Mouse (Mus musculus) neural tube, embryonic 11.5 days (tissue): Measurements from ENCODE around the gene Amigo3. TPM values are rescaled to one million over a fixed set of nuclear protein-coding genes. Genes with fewer than 3 reads are reported as not detected.

Experiments used
- ATAC-seq: fragments of 200-750 bp; cut with Nextera tagmentation; 2 replicates; pipeline ENCODE4 v1.8.0; 2017; ENCODE audit warnings: moderate number of reproducible peaks, mild to moderate bottlenecking, moderate TSS enrichment, moderate library complexity; ENCODE audit not compliant: insufficient read depth, low FRiP score, low TSS enrichment
- DNase-seq: peaks from one replicate; pipeline ENCODE4 v3.0.0-alpha.2; 2015; ENCODE audit warnings: low spot score
- H3K27ac ChIP-seq: fragments of 300-500 bp; sonication (generic); 2 replicates; pipeline ENCODE4 v1.5.1; 2014; ENCODE audit warnings: low read depth, mild to moderate bottlenecking, low read length
- H3K27me3 ChIP-seq: fragments of 300-500 bp; sonication (generic); 2 replicates; pipeline ENCODE4 v1.6.1; 2014; ENCODE audit warnings: mild to moderate bottlenecking, low read length, mixed read lengths; ENCODE audit not compliant: control insufficient read depth, insufficient read depth
- H3K36me3 ChIP-seq: fragments of 300-500 bp; sonication (generic); 2 replicates; pipeline ENCODE4 v1.6.1; 2014; ENCODE audit warnings: mild to moderate bottlenecking, low read length, moderate library complexity, mixed read lengths; ENCODE audit not compliant: control insufficient read depth, insufficient read depth
- H3K4me1 ChIP-seq: fragments of 300-500 bp; sonication (generic); 2 replicates; pipeline ENCODE4 v1.6.1; 2014; ENCODE audit warnings: low read length, mixed read lengths; ENCODE audit not compliant: control insufficient read depth, insufficient read depth
- H3K4me2 ChIP-seq: fragments of 300-500 bp; sonication (generic); 2 replicates; pipeline ENCODE4 v1.6.1; 2014; ENCODE audit warnings: low read depth, mild to moderate bottlenecking, moderate library complexity
- H3K4me3 ChIP-seq: fragments of 300-500 bp; sonication (generic); 2 replicates; pipeline ENCODE4 v1.5.1; 2014; ENCODE audit warnings: low read depth, low read length
- H3K9ac ChIP-seq: fragments of 300-500 bp; sonication (generic); 2 replicates; pipeline ENCODE4 v1.6.1; 2014; ENCODE audit warnings: mild to moderate bottlenecking, low read length
- H3K9me3 ChIP-seq: fragments of 300-500 bp; sonication (generic); 2 replicates; pipeline ENCODE4 v1.6.1; 2016; ENCODE audit warnings: low read length; ENCODE audit not compliant: control insufficient read depth
- WGBS: fragments of 180-500 bp; shearing (Covaris S2); extraction: QIAGEN DNeasy Blood & Tissue Kit; methylation state at CpG from one replicate; pipeline ENCODE4 v1.1.7; 2014; 5-methylcytosine and 5-hydroxymethylcytosine counted together
- polyA plus RNA-seq: library from polyadenylated mRNA; unstranded; fragments of >200 nt; fragmentation: Nextera tagmentation; extraction: Ambion mirVana; gene quantifications from 2 replicates; pipeline ENCODE4 v1.2.1, GENCODE M21; 2014

Amigo3 gene
- polyA plus RNA-seq, 1 experiment from 2014 or later = 2.7 TPM

DNA sequence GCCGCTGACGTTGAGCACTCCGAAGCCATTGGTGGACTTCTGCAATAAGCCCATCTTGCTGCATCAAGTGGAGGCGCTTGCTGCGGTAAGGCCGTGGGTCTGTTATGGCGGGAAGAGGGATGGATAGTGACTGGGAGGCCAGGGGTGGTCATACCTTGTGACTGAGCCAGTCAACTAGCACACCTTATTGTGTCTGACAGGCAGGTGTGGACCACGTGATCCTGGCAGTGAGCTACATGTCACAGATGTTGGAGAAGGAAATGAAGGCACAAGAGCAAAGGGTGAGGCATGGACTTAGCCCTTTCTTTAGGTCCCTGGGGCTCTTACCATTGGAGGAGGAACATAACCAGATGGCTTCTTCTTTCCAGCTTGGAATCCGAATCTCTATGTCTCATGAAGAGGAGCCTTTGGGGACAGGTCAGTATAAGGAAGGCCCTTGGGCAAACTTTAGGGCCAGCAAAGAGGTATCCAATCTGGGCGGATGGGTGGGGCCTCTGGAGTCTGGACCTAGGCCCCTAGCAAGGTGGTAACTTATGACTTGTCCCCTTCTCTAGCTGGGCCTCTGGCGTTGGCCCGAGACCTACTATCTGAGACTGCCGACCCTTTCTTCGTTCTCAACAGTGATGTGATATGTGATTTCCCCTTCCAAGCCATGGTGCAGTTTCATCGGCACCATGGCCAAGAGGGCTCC is 3.3 kb upstream of the Amigo3 start:
- Histone ChIP-seq H3K4me1 (peaks cover 13% of the 10 kb centered on the region), H3K4me2 (peak overlapping the region; percentile 83), H3K27ac (no peak overlapping the region), H3K9me3 (no peaks in the 10 kb centered on the region), H3K27me3 (no peaks in the 10 kb centered on the region), H3K9ac (peak overlapping the region; percentile 72), H3K36me3 (peaks cover 25% of the 10 kb centered on the region), H3K4me3 (peak overlapping the region; percentile 68)
- ATAC-seq = peak; percentile 13; the same call in 1 of the 2 replicates
- 40% methylated on average over 15 of the region's 15 CpGs for whole genome bisulfite sequencing
- no peak for DNase-seq

DNA sequence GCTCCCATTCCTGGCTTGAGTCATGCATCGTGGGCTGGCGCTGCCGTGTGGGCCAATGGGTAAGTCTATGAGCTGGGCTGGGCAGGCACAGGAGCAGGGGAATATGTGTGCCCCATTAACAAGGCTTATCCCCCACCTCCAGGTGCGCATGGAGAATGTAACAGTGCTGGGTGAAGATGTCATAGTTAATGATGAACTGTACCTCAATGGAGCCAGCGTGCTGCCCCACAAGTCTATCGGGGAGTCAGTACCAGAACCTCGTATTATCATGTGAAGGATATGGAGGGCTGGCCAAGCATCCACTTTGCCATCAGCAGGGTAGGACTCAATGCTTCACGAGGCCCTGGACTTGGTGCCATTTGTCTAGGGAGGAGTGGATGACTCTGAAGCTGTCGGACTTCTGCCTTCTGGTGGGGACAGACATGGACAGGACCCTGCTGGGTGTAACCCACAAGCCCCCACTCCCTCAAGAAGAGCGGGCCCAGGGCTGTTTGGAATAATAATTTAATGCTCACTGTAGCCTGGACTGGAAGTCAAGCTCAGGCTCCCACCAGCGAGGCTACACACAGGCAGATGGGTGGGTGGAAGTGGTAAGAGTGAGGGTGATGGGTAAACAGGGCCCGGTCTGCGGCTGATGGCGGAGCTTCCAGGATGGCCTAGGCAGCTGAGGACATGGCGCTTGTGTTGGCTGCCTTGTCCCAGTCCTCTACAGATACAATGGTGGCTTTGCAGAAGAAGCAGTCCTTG is 1.6 kb upstream of the Amigo3 start:
- peaks cover 13% of the 10 kb centered on the region for H3K4me1 ChIP-seq
- no peak overlapping the region for H3K27ac ChIP-seq
- no peak overlapping the region for H3K9ac ChIP-seq
- H3K36me3 ChIP-seq = peaks cover 14% of the 10 kb centered on the region
- H3K4me3 ChIP-seq = no peak overlapping the region
- 93% methylated on average over 15 of the region's 15 CpGs for WGBS
- H3K4me2 ChIP-seq = no peak overlapping the region
- DNase-seq (no peak), ATAC-seq (no peak)
- no peaks in the 10 kb centered on the region for H3K27me3 ChIP-seq
- no peaks in the 10 kb centered on the region for H3K9me3 ChIP-seq

DNA sequence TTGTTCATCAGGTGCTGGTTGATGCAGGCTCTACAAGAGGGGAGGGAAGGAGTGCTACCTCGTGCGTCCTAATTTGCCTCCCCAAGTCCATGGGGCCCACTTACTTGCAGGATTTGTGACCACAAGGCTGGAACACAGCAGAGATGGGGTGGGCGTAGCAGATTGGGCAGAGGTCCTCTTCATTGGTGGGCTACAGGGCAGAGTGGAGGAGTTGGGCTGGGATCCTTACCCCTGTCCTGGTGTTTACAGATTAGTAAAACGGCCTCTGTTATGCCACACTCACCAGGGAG is 1.1 kb upstream of the Amigo3 start:
- no peaks in the 10 kb centered on the region for H3K9me3 ChIP-seq
- H3K4me2 ChIP-seq = no peak overlapping the region
- H3K9ac ChIP-seq = no peak overlapping the region
- ATAC-seq = no peak
- no peak overlapping the region for H3K4me3 ChIP-seq
- no peaks in the 10 kb centered on the region for H3K27me3 ChIP-seq
- peaks cover 11% of the 10 kb centered on the region for H3K36me3 ChIP-seq
- H3K27ac ChIP-seq = no peak overlapping the region
- H3K4me1 ChIP-seq = peaks cover 13% of the 10 kb centered on the region
- DNase-seq = no peak
- 92% methylated on average over 4 of the region's 4 CpGs for WGBS

DNA sequence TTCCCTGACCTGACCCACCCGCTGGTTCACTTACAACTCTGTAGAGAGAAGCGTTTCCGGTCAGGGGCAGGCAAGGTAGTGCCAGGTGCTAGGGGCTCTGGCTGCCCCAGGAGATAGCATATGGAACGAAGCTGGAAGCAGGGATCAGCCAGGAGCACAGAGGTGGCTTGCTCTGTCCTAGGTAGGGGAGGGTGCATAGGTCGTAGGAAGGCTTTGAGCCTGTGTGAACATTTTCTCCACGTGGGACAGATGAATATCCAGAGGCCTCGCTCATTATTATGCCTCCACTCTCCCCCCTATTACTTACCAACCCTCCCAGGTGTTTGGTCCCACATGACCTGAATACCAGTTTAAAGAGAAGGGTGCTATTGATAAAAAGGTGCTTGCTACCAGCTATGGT is 548 bp upstream of the Amigo3 start:
- Histone ChIP-seq H3K9me3 (no peaks in the 10 kb centered on the region), H3K4me2 (no peak overlapping the region), H3K9ac (no peak overlapping the region), H3K27me3 (no peaks in the 10 kb centered on the region), H3K4me1 (peaks cover 13% of the 10 kb centered on the region), H3K4me3 (no peak overlapping the region), H3K27ac (no peak overlapping the region), H3K36me3 (peaks cover 11% of the 10 kb centered on the region)
- ATAC-seq (no peak), DNase-seq (no peak)
- 75% methylated on average over 7 of the region's 7 CpGs for WGBS

DNA sequence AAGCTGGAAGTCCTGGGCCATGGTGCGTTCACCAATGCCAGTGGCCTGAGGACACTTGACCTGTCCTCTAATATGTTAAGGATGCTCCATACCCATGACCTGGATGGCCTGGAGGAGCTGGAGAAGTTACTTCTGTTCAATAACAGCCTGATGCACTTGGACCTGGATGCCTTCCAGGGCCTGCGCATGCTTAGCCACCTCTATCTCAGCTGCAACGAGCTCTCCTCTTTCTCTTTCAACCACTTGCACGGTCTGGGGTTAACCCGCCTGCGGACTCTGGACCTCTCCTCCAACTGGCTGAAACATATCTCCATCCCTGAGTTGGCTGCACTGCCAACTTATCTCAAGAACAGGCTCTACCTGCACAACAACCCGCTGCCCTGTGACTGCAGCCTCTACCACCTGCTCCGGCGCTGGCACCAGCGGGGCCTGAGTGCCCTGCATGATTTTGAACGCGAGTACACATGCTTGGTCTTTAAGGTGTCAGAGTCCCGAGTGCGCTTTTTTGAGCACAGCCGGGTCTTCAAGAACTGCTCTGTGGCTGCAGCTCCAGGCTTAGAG is 786 bp downstream of the Amigo3 start:
- H3K4me1 ChIP-seq = peaks cover 7% of the 10 kb centered on the region; the same call in 1 of the 2 replicates
- DNase-seq (no peak), ATAC-seq (no peak)
- no peak overlapping the region for H3K9ac ChIP-seq
- H3K9me3 ChIP-seq = no peaks in the 10 kb centered on the region
- peaks cover 13% of the 10 kb centered on the region for H3K36me3 ChIP-seq
- WGBS = 95% methylated on average over 15 of the region's 15 CpGs
- no peak overlapping the region for H3K27ac ChIP-seq
- H3K4me2 ChIP-seq = no peak overlapping the region
- H3K4me3 ChIP-seq = no peak overlapping the region
- no peaks in the 10 kb centered on the region for H3K27me3 ChIP-seq

DNA sequence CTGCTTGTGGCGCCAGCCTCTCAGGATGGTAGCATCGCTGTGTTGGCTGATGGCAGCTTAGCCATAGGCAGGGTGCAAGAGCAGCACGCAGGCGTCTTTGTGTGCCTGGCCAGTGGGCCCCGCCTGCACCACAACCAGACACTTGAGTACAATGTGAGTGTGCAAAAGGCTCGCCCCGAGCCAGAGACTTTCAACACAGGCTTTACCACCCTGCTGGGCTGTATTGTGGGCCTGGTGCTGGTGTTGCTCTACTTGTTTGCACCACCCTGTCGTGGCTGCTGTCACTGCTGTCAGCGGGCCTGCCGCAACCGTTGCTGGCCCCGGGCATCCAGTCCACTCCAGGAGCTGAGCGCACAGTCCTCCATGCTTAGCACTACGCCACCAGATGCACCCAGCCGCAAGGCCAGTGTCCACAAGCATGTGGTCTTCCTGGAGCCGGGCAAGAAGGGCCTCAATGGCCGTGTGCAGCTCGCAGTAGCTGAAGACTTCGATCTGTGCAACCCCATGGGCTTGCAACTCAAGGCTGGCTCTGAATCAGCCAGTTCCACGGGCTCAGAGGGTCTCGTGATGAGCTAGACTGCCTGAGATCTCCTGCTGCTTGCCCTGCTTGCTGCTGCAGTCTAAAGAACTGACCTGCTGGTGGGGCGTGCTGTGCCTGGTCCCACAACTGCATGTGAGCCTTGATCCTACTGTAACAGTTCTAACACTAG is 1.5 kb downstream of the Amigo3 start:
- no peak for ATAC-seq
- H3K4me1 ChIP-seq = peaks cover 7% of the 10 kb centered on the region; the same call in 1 of the 2 replicates
- H3K27me3 ChIP-seq = no peaks in the 10 kb centered on the region
- no peaks in the 10 kb centered on the region for H3K9me3 ChIP-seq
- H3K4me3 ChIP-seq = no peak overlapping the region
- 90% methylated on average over 22 of the region's 22 CpGs for WGBS
- H3K4me2 ChIP-seq = no peak overlapping the region
- DNase-seq = no peak
- no peak overlapping the region for H3K9ac ChIP-seq
- no peak overlapping the region for H3K27ac ChIP-seq
- H3K36me3 ChIP-seq = peaks cover 13% of the 10 kb centered on the region

DNA sequence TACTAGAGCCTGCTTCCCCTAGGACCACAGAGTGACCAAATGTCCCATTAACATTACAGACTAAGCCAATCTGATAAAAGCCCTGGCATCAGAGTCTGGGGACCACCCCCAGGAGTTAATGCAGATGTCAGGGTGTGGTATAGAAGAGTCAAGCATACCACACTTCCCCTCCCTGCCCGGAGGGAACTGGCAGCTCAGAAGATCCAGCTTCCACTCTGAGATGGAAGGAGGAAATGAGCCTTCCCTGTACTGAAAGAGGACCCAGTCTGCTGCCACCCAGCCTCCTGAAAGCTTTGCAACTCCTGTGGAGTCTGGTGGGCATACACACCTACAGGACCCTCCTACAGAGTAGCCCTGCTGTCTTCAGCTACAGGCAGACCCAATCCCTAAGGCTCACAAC is 2.1 kb downstream of the Amigo3 start:
- no peak for DNase-seq
- H3K9ac ChIP-seq = no peak overlapping the region
- no peaks in the 10 kb centered on the region for H3K9me3 ChIP-seq
- 82% methylated on average over 1 of the region's 1 CpGs for WGBS
- peaks cover 13% of the 10 kb centered on the region for H3K36me3 ChIP-seq
- no peaks in the 10 kb centered on the region for H3K27me3 ChIP-seq
- peaks cover 4% of the 10 kb centered on the region; the same call in 1 of the 2 replicates for H3K4me1 ChIP-seq
- no peak overlapping the region for H3K4me3 ChIP-seq
- no peak overlapping the region for H3K4me2 ChIP-seq
- ATAC-seq = no peak
- no peak overlapping the region for H3K27ac ChIP-seq

DNA sequence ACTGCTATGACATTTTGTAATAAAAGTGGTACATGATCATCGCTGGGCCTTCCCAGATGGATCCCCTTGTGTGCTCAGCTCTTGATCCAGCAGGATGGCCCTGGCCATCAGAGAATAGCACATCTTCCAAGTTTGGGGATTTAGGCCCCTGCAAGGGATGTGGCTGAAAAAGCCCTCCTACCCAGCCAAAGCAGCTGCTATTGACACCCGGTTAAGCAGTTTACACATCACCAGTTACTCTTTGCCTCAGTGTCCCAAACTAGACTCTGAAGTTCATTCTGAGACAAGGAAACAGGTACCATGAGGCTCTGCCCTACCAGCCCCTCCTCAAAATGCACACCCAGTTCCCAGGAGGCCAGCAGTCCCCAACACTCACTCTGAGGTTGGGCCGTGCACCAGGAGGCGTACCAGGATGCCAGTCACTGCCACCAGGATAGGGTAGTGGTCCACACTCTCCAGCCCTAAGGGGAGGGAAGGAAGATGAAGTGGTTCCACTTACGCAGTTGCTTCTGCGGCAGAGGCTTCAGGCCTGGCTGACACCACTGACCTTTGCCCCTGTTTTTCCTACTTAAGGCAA is 2.8 kb downstream of the Amigo3 start:
- peaks cover 4% of the 10 kb centered on the region; the same call in 1 of the 2 replicates for H3K4me1 ChIP-seq
- H3K4me3 ChIP-seq = no peak overlapping the region
- 84% methylated on average over 6 of the region's 6 CpGs for WGBS
- ATAC-seq (no peak), DNase-seq (no peak)
- no peaks in the 10 kb centered on the region for H3K27me3 ChIP-seq
- H3K36me3 ChIP-seq = peaks cover 13% of the 10 kb centered on the region
- H3K27ac ChIP-seq = no peak overlapping the region
- H3K4me2 ChIP-seq = no peak overlapping the region
- H3K9ac ChIP-seq = no peak overlapping the region
- H3K9me3 ChIP-seq = no peaks in the 10 kb centered on the region
